Mouse (Mus musculus) Patski (cell line): Measurements from ENCODE around the gene Mmgt2. TPM values are rescaled to one million over a fixed set of nuclear protein-coding genes. Genes with fewer than 3 reads are reported as not detected.
A peak's percentile ranks its signal among the peaks of the same experiment; 100 is the strongest.
"Not testable (repeated sequence)": the region's sequence is repeated elsewhere in the genome, so short reads cannot be mapped to it uniquely, and the experiment has no call there.

Source experiments
- ATAC-seq: fragments of 100-300 bp; one replicate; pipeline ENCODE4 v1.8.0; 2021
- CTCF ChIA-PET: fragments of 350-600 bp; sonication (Branson Sonifier 250); formaldehyde crosslinking; loops from one replicate; lab custom pipeline; 2022; ENCODE audit warnings: inconsistent platforms; lab: Charles Lee
- POLR2A ChIA-PET: fragments of 350-600 bp; sonication (Branson Sonifier 250); formaldehyde crosslinking; loops from one replicate; lab custom pipeline; 2022; ENCODE audit warnings: antibody characterized with exemption, inconsistent platforms; lab: Charles Lee
- DNase-seq: peaks from one replicate; pipeline ENCODE4 v3.0.0-alpha.2; 2011; ENCODE audit warnings: low read depth, low spot score
- H3K27me3 ChIP-seq: fragments of 371-371 bp; one replicate; pipeline ENCODE4 v1.5.1; 2021
- CTCF ChIP-seq: fragments of 100-300 bp; IDR thresholded peaks from one replicate; pipeline ENCODE4 v1.5.1; 2021
- in situ Hi-C: fragments of 300-500 bp; cut with MboI; formaldehyde crosslinking; loops from 3 replicates; pipeline ENCODE4 v1.11.1; 2018; ENCODE audit warnings: low pct_unique_long_range_greater_than_20kb, mixed read lengths
- polyA plus RNA-seq: library from polyadenylated mRNA; unstranded; gene quantifications from one replicate; pipeline ENCODE4 v1.2.3, GENCODE M21; 2021

Mmgt2 gene
- polyA plus RNA-seq, 1 experiment from 2014 or later: 55.6 TPM

DNA sequence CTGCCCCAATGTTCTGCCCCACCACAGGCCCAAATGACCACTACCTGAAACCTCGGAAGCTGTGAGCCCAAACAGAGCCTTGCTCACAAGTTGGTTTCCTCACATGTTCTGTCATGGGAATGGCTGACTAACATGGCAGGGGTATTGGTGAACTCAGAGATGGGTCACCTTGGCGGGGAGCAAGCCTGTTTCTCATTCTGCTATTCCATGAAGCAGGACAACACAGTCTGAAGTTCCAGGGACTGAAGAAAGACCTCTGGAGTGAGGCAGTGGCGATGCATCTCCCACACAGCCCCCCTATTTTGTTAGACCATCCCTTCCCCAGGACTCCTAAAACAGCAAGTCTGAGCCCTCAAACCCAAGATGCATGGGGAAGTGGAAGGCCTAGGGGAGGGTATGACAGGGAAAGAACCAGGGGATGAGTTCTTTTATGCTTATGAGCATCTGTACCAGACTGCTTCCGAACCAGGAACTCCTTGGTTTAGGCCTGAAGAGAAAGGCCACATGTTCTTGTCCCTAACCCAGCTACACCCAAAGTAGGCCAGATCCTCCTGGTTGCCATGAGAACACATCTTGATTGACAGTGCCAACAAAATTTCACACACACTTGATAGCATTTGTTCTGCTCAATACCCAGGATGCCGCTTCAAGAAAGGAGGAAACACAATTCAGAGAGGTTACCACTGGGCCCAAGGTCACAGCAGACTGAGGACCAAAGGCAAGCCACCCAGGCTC lies 3.7 kb upstream of the Mmgt2 start:
- ATAC-seq: no peak
- in situ Hi-C loops: loop anchor here (5.0 kb wide), 1 partner anchor 32 kb away; no protein-coding TSS in a partner anchor
- no peak for TF ChIP-seq CTCF
- ChIA-PET CTCF (no interaction called here), POLR2A (interaction anchor here (0.6 kb wide), 1 partner anchor 268 kb away, joined by 4 read pairs; no protein-coding TSS in a partner anchor)
- no peaks in the 10 kb centered on the region for H3K27me3 ChIP-seq
- no peak for DNase-seq

GRCm38 (mm10) chr11:62645337-62645675 lies 3.2 kb upstream of the Mmgt2 start:
- ChIA-PET POLR2A (interaction anchor here (0.6 kb wide), 1 partner anchor 268 kb away, joined by 4 read pairs; no protein-coding TSS in a partner anchor), CTCF (no interaction called here)
- in situ Hi-C loops: loop anchor here (5.0 kb wide), 1 partner anchor 33 kb away; no protein-coding TSS in a partner anchor
- ATAC-seq (no peak), DNase-seq (no peak)
- H3K27me3 ChIP-seq: no peaks in the 10 kb centered on the region
- TF ChIP-seq CTCF: no peak

- in situ Hi-C loops: loop anchor here (5.0 kb wide), 1 partner anchor 34 kb away; no protein-coding TSS in a partner anchor
- CTCF ChIA-PET: no interaction called here
- ATAC-seq: no peak
- H3K27me3 ChIP-seq: no peaks in the 10 kb centered on the region
- DNase-seq: no peak
- POLR2A ChIA-PET: interaction anchor here (0.6 kb wide), 1 partner anchor 269 kb away, joined by 4 read pairs; no protein-coding TSS in a partner anchor
- no peak for TF ChIP-seq CTCF
Measured at GRCm38 (mm10) chr11:62645732-62646494, 2.6 kb upstream of the Mmgt2 start.

- DNase-seq (no peak), ATAC-seq (no peak)
- POLR2A ChIA-PET: no interaction called here
- CTCF ChIA-PET: no interaction called here
- in situ Hi-C loops: loop anchor here (5.0 kb wide), 1 partner anchor 34 kb away; no protein-coding TSS in a partner anchor
- TF ChIP-seq CTCF: no peak
- H3K27me3 ChIP-seq: no peaks in the 10 kb centered on the region
Measured at GRCm38 (mm10) chr11:62646495-62646843, 2.0 kb upstream of the Mmgt2 start.

DNA sequence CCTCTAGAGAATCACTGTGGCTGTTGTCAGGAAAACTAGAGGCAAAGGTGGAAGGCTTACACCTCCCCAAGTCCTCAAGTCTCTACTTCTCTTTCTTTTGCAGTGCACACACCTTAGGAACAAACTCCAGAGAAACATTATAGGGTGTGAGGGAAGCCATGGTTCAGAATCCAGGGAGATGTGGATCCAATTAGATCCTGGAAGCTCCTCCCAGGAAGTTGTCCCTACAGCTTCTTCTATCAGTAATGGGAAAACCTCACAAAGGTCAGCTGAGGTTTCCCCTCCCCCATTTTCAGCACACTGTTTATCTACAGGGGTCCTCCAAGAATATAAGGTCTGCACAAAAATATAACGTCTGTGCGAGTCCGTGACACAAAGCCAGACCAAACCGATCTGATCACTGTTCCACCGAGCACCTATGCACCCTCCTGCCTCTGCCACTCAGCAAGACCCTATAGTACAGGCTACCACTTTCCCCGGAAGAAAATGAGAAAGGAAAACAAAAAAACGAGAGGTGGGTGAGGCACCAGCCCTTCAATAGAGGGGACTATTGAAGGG lies 1.4 kb upstream of the Mmgt2 start:
- no peak for TF ChIP-seq CTCF
- ATAC-seq: no peak
- CTCF ChIA-PET: interaction anchor here (0.7 kb wide), 1 partner anchor 8 kb away, joined by 3 read pairs; no protein-coding TSS in a partner anchor
- no peak for DNase-seq
- POLR2A ChIA-PET: no interaction called here
- no peaks in the 10 kb centered on the region for H3K27me3 ChIP-seq
- in situ Hi-C loops: loop anchor here (5.0 kb wide), 1 partner anchor 35 kb away; no protein-coding TSS in a partner anchor

DNA sequence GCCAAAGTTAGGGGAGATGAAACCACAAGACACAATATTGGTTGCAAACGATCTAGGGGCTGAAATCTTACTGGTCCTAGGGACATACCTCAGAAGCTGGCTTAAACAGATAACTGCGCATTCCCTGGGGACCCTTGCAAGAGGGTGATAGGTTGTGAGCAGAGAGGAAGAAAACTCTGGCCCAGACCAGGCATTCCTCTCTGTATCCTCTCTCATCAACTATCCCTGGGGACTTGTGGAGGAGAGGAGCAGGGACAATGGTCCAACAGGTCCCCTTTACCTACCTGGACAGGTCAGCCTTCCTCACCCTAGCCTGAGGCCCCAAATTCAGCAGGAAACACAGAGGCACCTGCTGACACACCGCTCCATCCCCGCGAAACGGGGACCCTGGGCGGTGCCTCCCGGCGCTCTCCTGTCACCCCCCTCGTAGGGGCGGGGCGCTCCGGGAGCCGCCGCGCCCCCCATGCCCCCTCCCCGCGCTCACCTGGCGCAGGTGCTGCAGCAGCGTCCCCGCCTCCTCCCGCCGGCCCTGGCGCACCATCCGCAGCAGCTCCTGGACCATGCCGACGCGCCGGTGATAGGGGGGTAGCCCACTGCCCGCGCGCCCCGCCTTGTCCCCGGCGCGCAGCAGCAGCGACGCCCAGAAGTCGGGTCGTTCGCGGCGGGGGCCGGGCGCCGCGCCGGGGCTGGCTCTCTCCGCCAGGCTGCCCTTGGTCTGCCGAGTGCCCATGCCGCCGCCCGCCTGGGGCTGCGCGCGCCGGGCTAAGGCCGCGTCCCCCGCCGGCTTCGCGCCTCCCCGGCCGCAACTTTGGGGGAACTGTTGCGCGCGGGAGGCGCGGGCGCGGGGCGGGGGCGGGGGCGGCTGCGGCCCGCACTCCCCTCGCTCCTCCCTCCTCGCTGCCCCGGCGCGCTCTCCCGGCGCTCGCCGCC lies 538 bp upstream of the Mmgt2 start, which contains the start of gene Lrrc75a:
Gene Lrrc75a, minus strand, starts transcription at position 863 of the 930 bp plus-strand sequence.
- peak; percentile 4 for ATAC-seq
- in situ Hi-C loops: loop anchor here (5.0 kb wide), 1 partner anchor 36 kb away; no protein-coding TSS in a partner anchor
- ChIA-PET CTCF (interaction anchor here (0.7 kb wide), 1 partner anchor 9 kb away, joined by 3 read pairs; no protein-coding TSS in a partner anchor), POLR2A (no interaction called here)
- H3K27me3 ChIP-seq: no peaks in the 10 kb centered on the region
- DNase-seq: no peak
- no peak for TF ChIP-seq CTCF

GRCm38 (mm10) chr11:62649803-62650202 lies 1.3 kb downstream of the Mmgt2 start:
- DNase-seq, ATAC-seq, H3K27me3 ChIP-seq: not testable (repeated sequence)
- POLR2A ChIA-PET: interaction anchor here (1.3 kb wide), 1 partner anchor 36 kb away, joined by 3 read pairs; no protein-coding TSS in a partner anchor
- in situ Hi-C loops: loop anchor here (5.0 kb wide), 1 partner anchor 38 kb away; no protein-coding TSS in a partner anchor
- CTCF ChIA-PET: interaction anchor here (1.5 to 2.6 kb wide), 4 partner anchors 20 to 44 kb away, joined by 3 to 6 read pairs (median 6); no protein-coding TSS in a partner anchor

GRCm38 (mm10) chr11:62651563-62651962 lies 3.1 kb downstream of the Mmgt2 start:
- POLR2A ChIA-PET: interaction anchor here (0.6 to 1.0 kb wide), 2 partner anchors 22 to 38 kb away, joined by 3 to 4 read pairs; no protein-coding TSS in a partner anchor
- no peaks in the 10 kb centered on the region for H3K27me3 ChIP-seq
- DNase-seq: no peak
- TF ChIP-seq CTCF: no peak
- CTCF ChIA-PET: interaction anchor here (1.1 to 2.6 kb wide), 3 partner anchors 9 to 46 kb away, joined by 3 to 6 read pairs (median 3); no protein-coding TSS in a partner anchor
- in situ Hi-C loops: no loop called here
- ATAC-seq: no peak

DNA sequence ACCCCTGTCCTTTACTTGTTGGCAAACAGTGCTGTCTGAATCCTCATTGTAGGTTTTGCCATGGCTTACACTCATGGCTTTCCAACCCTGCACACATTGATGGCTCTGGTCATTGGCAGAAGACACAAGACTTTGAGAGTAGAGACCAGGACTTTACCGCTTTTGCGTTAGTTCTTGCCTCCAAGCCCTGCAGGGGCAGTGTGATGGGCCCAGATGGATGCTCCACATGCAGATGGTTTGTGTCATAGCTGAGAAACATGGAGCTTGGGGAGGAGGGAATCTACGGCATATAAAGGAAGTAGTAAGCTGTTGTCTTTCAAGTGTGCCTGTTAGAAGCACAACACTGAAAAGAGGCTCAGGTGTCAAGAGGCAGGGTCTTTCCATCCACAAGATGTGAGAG lies 3.6 kb downstream of the Mmgt2 start:
- ATAC-seq (no peak), DNase-seq (no peak)
- no peaks in the 10 kb centered on the region for H3K27me3 ChIP-seq
- CTCF ChIA-PET: interaction anchor here (1.1 kb wide), 1 partner anchor 8 kb away, joined by 3 read pairs; no protein-coding TSS in a partner anchor
- POLR2A ChIA-PET: interaction anchor here (1.0 kb wide), 1 partner anchor 39 kb away, joined by 4 read pairs; no protein-coding TSS in a partner anchor
- TF ChIP-seq CTCF: no peak
- in situ Hi-C loops: no loop called here
